Mouse (Mus musculus) gastrocnemius, postnatal 14 days (tissue): ENCODE results near the gene Nek4. TPM values are rescaled to one million over a fixed set of nuclear protein-coding genes. Genes with fewer than 3 reads are reported as not detected.

ENCODE experiments used
- total RNA-seq, 2 experiments: library from RNA; stranded (reverse); gene quantifications; 2 replicates each; pipeline ENCODE4 v1.2.3; 2021

Gene Nek4
- total RNA-seq, 2 experiments from 2014 or later, result 4.0 to 4.2 TPM

Other genes starting within 250 kb of the Nek4 start
- 1 to 10 TPM; 7.4 to 7.9 TPM for gene Sfmbt1, start 236.5 kb upstream of the Nek4 start, total RNA-seq
- 1 to 10 TPM; 7.5 to 8.5 TPM for gene Tmem110, start 125.8 kb upstream of the Nek4 start, total RNA-seq
- gene Mustn1, start 72.2 kb upstream of the Nek4 start, total RNA-seq, result 10 to 100 TPM; 74.0 to 90.1 TPM
- not detected for gene Itih4, start 64.9 kb upstream of the Nek4 start, total RNA-seq
- under 1 TPM; 0.13 to 0.18 TPM for gene Itih3, start 27.6 kb upstream of the Nek4 start, total RNA-seq
- gene Itih1, start 8.1 kb upstream of the Nek4 start, total RNA-seq, result not detected
- gene Glt8d1, start 50.0 kb downstream of the Nek4 start, total RNA-seq, result 10 to 100 TPM; 14.1 to 15.0 TPM
- 100 to 1,000 TPM; 127 to 146 TPM for gene Spcs1, start 50.3 kb downstream of the Nek4 start, total RNA-seq
- gene Pbrm1, start 67.8 kb downstream of the Nek4 start, total RNA-seq, result 10 to 100 TPM; 49.4 to 51.6 TPM
- 10 to 100 TPM; 27.3 to 39.3 TPM for gene Gnl3, start 67.8 kb downstream of the Nek4 start, total RNA-seq
- 10 to 100 TPM; 32.2 to 43.1 TPM for gene Smim4, start 177.6 kb downstream of the Nek4 start, total RNA-seq
- gene Nt5dc2, start 179.7 kb downstream of the Nek4 start, total RNA-seq, result 1 to 10 TPM; 6.8 to 8.1 TPM
- gene Stab1, start 217.3 kb downstream of the Nek4 start, total RNA-seq, result 10 to 100 TPM; 29.8 to 40.4 TPM